Mouse (Mus musculus): ENCODE results near the gene Zfhx3.

The Zfhx3 gene

DNA sequence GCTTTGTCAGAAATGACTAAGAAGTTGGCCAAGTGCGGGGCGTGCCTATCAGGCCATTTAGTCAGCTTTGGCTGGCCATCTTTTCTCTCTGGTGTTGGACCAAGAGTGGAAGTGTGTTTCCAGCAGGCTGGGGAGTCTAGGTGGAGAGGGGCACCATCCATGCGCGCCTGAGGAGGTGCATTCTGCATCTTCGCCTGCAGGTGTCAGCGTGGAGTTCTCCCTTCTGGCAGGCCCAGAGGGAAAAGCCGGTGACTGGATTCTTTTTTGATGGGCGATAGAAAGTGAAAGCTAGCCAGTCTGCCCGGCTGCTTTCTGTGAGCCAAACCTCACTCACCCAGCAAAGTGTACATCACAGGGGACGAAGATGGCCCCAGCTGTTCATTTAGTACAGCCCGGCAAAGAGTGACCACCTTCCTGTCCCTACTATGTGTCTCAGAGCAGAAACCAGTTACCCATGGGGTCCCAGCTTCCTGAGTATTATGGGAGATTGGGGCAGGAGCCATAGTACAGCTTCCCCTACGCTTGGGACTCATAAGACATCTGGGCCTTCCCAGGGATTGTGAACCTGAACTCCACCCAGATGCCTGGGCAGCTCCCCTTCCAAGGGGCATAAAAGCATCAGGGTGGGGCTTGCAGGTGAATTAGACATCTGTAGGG is 944.3 kb downstream of the Zfhx3 start:
- DNase-seq (ENCODE audit: low spot score in 2 of 2) = peak; percentile 65 to 70

- peak; percentile 5 to 16 for DNase-seq (ENCODE audit: low spot score in 2 of 2)
These were observed 944.8 kb downstream of the Zfhx3 start for GRCm38 (mm10) chr8:108887256-108887615.

DNA sequence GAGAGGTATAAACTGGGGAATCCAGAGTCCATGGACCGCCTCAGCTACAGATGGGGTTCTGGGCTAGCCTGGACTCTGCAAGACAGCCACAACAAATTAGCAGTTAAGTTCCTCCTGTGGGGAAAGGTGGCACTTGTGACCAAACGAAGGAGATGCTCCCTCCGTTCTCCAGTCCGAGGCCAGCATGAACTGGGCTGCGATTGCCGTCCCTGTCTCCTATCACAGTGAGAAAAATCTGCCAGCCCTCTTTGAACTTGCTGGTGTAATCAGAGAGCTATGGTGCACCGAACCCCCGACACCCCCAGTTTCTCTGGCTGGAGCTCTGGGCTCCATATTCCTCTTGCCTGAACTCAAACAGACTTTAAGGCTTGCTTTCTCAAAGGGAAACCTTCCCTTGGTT is 945.4 kb downstream of the Zfhx3 start:
- DNase-seq (ENCODE audit: low spot score in 2 of 2) = no peak

GRCm38 (mm10) chr8:108888924-108889323 is 946.5 kb downstream of the Zfhx3 start:
- no peak for DNase-seq (ENCODE audit: low spot score in 2 of 2)

DNA sequence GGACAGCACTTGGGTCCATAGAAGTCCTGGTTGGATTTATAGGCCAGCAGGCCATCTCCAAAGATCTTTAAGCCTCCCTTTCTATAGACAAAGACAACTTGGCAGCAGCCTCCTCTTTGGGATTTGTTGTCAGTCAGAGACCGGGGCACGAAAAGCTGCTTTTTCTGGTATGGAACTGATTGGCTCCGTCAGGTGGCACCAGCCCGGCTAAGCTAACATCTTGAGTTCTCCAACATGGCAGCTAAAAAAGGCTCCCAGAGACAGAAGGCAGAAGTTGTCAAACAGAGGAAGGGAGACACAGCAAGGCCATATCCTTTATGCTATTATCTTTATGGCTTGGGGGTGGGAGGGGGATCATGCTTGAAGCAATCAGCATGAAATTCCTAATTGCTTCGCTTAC is 947.0 kb downstream of the Zfhx3 start:
- DNase-seq (ENCODE audit: low spot score in 2 of 2) = no peak

- DNase-seq (ENCODE audit: low spot score in 2 of 2) = no peak
These were observed 951.8 kb downstream of the Zfhx3 start for GRCm38 (mm10) chr8:108894287-108894686.

GRCm38 (mm10) chr8:108896468-108897346 is 954.3 kb downstream of the Zfhx3 start:
- DNase-seq (ENCODE audit: low spot score in 2 of 2) = no peak

DNA sequence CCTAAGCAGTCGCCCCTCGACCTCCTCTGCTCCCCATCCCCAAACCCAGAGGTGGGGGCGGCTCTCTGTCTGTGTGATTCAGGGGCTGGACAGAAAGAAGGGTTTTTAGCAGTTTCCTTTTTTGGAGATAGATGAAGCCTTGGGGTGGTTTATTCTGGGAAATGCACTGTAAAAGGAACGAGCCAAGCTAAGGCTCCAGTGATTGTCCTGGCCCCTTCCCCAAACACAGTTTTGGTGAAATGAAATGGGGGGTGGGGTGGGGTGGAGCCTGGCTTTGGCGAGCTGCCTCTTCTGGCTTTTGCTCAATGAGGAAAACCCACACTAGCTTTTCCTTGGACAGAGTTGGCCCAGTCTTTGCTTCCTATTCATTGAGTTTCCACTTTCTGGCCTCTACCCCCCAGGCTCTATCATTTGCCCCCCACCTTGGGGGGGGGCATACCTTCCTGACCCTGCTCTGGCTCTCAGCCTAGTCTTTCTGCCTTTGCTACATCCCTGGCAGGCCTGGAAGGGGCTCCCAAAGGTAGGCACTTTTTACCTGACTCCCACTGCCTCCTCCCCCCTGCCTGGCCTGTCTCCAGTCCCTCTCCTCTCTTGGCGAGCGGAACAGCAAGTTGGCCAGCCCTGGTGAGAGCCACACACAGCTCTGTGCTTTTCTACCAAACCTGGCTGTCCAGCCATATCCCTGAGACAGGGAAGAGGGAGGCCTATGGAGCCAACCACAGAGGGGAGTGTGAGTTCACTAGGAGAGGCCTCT is 955.1 kb downstream of the Zfhx3 start:
- DNase-seq (ENCODE audit: low spot score in 2 of 2) = no peak

GRCm38 (mm10) chr8:108899251-108899771 is 956.9 kb downstream of the Zfhx3 start:
- no peak for DNase-seq (ENCODE audit: low spot score in 2 of 2)

DNA sequence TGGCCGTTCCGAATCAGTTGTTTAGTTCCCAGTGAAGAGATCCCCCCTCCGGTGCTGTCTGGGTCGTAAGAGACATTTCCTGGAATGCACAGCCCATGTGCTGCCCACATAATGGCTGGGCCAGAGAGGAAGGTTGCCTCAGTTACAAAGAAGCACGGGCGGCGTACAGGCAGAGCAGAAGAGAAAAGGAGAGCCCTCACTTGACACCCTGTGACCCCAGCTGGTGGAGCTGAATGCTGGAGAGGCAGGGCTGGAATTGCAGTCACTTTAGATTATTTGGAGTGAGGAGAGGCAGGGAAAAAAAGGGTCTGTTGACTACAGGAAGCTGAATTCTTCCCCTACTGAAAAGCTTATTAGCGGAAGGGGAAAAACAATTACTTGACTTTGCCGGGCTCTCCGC is 958.1 kb downstream of the Zfhx3 start:
- no peak for DNase-seq (ENCODE audit: low spot score in 2 of 2)

DNA sequence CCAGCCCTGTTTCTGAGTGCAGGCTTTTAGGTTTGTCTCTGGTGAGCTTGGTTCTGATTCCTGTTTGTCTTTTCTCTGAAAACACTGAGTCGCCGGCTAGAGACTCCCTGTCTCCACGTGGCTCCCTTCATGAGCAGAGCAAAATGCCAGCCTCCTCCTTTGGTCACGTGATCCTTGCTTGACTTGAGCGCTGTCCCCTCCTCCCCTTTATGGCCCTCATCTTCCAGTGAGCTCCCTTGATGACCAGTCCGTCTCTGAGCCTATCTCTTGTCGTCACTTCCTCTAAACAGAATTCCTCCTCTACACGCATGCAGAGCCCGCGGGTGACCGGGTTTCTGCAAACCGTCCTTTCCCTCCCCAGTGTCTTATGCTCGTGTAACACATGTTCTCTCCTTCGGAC is 958.8 kb downstream of the Zfhx3 start:
- DNase-seq (ENCODE audit: low spot score in 2 of 2) = no peak

DNA sequence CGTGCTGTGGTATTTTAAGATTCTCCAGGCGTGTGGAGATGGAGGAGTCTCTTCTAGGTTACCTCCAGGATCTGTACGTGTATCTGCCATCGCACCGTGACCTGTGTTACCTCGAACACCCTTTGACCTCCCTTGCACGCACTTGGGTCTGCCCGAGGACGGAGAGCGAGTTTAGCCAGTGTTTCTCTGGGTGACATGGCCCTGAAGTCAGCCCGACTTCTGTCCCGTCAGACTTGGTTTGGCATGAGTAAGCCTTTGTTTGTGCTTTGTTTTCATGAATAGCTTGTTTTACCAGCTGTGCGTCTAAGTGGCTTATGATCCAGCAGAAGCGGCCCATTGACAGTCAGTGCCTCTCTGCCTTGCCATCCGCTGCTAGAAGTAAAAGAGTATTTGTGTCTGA is 961.1 kb downstream of the Zfhx3 start:
- no peak for DNase-seq (ENCODE audit: low spot score in 2 of 2)

DNA sequence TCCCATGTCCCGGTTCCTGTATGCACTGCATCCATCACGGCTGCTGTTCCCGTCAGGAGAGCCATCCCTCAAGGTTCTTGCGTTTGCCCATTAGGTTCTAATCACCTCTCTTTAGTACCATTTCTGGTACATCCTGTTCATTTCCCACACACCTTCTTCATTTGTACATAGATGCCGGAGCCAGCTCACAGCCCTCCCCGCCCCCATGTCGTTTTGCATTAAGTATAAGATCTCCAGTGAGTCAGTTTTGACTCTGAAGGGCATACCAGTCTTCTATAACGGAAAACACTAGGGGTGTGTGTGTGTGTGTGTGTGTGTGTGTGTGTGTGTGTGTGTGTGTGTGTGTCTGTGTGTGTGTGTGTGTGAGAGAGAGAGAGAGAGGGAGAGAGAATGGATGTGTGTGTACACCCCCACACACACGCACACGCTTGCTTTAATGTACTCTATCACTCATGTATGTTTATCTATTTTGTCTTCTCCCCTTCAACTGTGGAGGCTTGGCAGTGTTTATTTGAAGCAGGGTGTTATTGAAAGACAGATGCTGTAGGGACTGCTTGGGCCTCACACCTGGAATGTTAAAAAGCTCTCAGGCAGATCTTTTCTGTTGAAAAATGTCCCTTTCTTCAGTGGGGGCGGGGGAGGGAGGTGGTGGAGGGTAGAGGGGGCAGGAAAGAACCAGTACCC is 962.0 kb downstream of the Zfhx3 start:
- DNase-seq (ENCODE audit: low spot score in 2 of 2) = no peak

GRCm38 (mm10) chr8:108908066-108908465 is 965.6 kb downstream of the Zfhx3 start:
- DNase-seq (ENCODE audit: low spot score in 2 of 2) = no peak

- DNase-seq (ENCODE audit: low spot score in 2 of 2) = no peak
These were observed 966.1 kb downstream of the Zfhx3 start for GRCm38 (mm10) chr8:108908540-108908939.

DNA sequence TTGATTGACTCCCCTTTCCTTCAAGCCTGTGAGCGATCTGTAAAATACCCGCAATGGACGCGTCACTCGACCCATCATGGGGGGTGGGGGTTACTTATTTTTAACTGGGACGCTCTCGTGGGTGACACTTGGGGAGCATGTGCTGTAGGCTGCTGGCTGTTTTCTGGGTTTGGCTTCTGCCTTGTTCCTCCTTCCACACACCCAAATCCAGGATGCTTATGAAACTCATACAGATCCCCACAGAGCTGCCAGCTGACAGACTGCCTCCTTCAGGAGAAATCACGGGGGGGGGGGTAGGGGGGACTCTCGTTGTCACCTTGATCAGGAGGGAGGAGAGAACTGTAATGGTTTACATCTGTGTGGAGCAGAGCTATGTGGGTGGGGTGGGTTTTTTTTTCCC is 966.6 kb downstream of the Zfhx3 start:
- no peak for DNase-seq (ENCODE audit: low spot score in 2 of 2)

DNA sequence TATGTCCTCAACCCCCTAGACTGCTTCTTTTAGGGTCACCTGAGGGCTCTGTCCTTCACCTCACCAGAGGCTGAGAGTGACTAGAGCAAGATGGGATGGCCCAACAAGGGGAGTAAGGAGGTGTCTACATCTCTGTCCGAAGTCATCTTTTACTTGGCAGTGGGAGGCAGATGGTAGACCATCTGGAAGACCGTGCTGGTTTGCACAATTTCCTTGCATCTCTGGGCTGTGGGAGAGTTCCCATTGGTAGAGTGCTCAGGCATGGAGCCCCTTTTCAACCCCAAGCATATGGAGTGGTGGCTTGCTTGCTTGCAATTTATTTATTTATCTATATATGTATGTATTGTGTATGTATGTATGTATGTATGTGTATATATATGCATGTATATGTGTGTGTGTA is 967.0 kb downstream of the Zfhx3 start:
- DNase-seq (ENCODE audit: low spot score in 2 of 2) = no peak

DNA sequence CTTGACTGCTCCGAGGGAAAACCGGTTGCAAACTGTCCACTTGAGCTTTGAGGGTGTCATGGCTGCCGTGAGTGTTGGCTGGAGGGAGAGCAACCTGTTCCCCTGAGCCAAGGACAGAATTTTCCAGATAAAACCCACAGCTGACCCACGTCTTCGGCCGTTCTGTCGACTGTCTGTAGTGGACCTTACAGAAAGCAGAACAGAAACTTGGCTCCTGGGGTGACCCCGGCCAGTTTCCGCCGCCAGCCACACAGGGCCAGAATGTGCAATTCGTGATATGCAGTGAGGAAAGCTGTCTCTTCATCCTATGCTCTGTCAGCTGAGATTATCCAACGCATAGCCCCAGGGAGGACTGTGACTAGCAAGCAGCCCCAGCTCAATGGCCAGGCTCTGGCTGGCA is 968.4 kb downstream of the Zfhx3 start:
- no peak for DNase-seq (ENCODE audit: low spot score in 2 of 2)

GRCm38 (mm10) chr8:108911511-108911910 is 969.1 kb downstream of the Zfhx3 start:
- peak; percentile 51 to 61 for DNase-seq (ENCODE audit: low spot score in 2 of 2)

DNA sequence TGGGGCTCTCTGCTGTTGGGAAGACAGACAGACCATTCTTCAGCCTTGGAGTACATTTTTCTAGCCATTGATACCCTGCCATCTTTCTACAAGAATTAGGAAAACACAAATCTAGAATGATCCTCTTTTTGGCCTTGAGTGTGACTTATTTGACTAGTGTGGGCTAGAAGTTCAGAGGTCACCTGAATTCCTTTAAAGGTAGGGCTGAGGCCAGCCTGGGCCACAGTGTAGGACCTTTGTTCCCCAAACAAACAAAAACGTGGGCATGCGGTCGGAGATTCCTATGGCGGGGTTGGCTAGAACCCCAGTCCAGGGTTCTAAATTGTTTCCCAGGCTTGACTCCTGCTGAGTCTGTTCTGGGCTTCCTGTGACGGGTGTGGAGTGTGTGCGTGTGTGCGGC is 970.6 kb downstream of the Zfhx3 start:
- DNase-seq (ENCODE audit: low spot score in 2 of 2) = no peak

DNA sequence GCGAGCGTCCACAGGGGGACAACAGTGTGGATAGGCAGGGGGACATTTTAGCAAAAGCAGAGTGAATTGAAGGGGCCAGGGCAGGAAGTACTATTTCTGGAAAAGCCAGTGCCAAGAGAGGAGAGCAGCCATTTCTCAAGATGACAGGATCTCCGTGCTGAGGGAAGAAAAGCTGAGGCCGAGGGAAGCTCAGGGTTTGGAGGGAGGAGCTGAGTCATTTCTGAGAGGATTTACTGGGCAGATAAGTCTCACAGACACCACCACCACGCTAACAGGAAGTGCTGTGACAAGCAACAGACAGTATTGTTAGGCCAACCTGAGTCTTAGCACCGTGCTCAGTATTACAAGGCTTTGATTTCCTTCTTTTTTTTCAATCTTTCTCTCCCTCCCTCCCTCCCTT is 973.0 kb downstream of the Zfhx3 start:
- no peak for DNase-seq (ENCODE audit: low spot score in 2 of 2)

GRCm38 (mm10) chr8:108915876-108916275 is 973.4 kb downstream of the Zfhx3 start:
- DNase-seq (ENCODE audit: low spot score in 2 of 2) = no peak

Measured in natural killer cell, adult 2 months (primary cell).